Mouse (Mus musculus) limb, embryonic 10.5 days (tissue): Measurements from ENCODE around the gene Ston1. TPM values are rescaled to one million over a fixed set of nuclear protein-coding genes. Genes with fewer than 3 reads are reported as not detected.

Experiments
- DNase-seq: peaks from one replicate; pipeline ENCODE4 v3.0.0-alpha.2; 2017; ENCODE audit warnings: low spot score
- H3K27ac ChIP-seq: fragments of 300-500 bp; sonication (generic); 2 replicates; pipeline ENCODE4 v1.5.1; 2016; ENCODE audit warnings: mild to moderate bottlenecking
- H3K27me3 ChIP-seq: fragments of 300-500 bp; sonication (generic); 2 replicates; pipeline ENCODE4 v1.6.1; 2016; ENCODE audit warnings: low read depth, mild to moderate bottlenecking; ENCODE audit not compliant: poor library complexity, severe bottlenecking
- H3K36me3 ChIP-seq: fragments of 300-500 bp; sonication (generic); 2 replicates; pipeline ENCODE4 v1.6.1; 2016; ENCODE audit warnings: mild to moderate bottlenecking, moderate library complexity
- H3K4me1 ChIP-seq: fragments of 300-500 bp; sonication (generic); 2 replicates; pipeline ENCODE4 v1.6.1; 2016
- H3K4me3 ChIP-seq: fragments of 300-500 bp; sonication (generic); 2 replicates; pipeline ENCODE4 v1.5.1; 2016; ENCODE audit warnings: mild to moderate bottlenecking, moderate library complexity
- H3K9me3 ChIP-seq: fragments of 300-500 bp; sonication (generic); replicated peaks from 2 replicates; pipeline ENCODE4 v1.6.1; 2016; ENCODE audit warnings: mild to moderate bottlenecking
- WGBS: fragments of 180-500 bp; shearing (Covaris S2); methylation state at CpG from one replicate; pipeline ENCODE4 v1.1.7; 2016; 5-methylcytosine and 5-hydroxymethylcytosine counted together
- polyA plus RNA-seq: library from polyadenylated mRNA; unstranded; fragments of >200 nt; fragmentation: Nextera tagmentation; extraction: Ambion mirVana; gene quantifications from 2 replicates; pipeline ENCODE4 v1.2.1, GENCODE M21; 2016

The Ston1 gene
- polyA plus RNA-seq, 1 experiment from 2014 or later, result 3.0 TPM

- no peaks in the 10 kb centered on the region for H3K9me3 ChIP-seq
- no peaks in the 10 kb centered on the region for H3K27me3 ChIP-seq
- 41% methylated on average over 2 of the region's 2 CpGs for WGBS
- peak overlapping the region; percentile 25; the same call in 1 of the 2 replicates for H3K27ac ChIP-seq
- no peaks in the 10 kb centered on the region for H3K36me3 ChIP-seq
- DNase-seq, result no peak
- H3K4me3 ChIP-seq, result no peak overlapping the region
- peaks cover 33% of the 10 kb centered on the region for H3K4me1 ChIP-seq
Observed at GRCm38 (mm10) chr17:88669921-88670320, 72.4 kb downstream of the Ston1 start.

GRCm38 (mm10) chr17:88670800-88671199, 73.3 kb downstream of the Ston1 start:
- Histone ChIP-seq H3K4me1 (peaks cover 29% of the 10 kb centered on the region), H3K4me3 (no peak overlapping the region), H3K9me3 (no peaks in the 10 kb centered on the region), H3K27me3 (no peaks in the 10 kb centered on the region), H3K27ac (no peak overlapping the region), H3K36me3 (no peaks in the 10 kb centered on the region)
- 30% methylated on average over 4 of the region's 4 CpGs for WGBS
- no peak for DNase-seq

GRCm38 (mm10) chr17:88675310-88676309, 78.1 kb downstream of the Ston1 start:
- DNase-seq, result no peak
- WGBS, result 94% methylated on average over 23 of the region's 23 CpGs
- Histone ChIP-seq H3K27ac (no peak overlapping the region), H3K9me3 (no peaks in the 10 kb centered on the region), H3K36me3 (no peaks in the 10 kb centered on the region), H3K27me3 (no peaks in the 10 kb centered on the region), H3K4me1 (peaks cover 8% of the 10 kb centered on the region), H3K4me3 (no peak overlapping the region)

- H3K4me1 ChIP-seq, result no peaks in the 10 kb centered on the region
- no peak overlapping the region for H3K4me3 ChIP-seq
- no peak overlapping the region for H3K27ac ChIP-seq
- H3K36me3 ChIP-seq, result no peaks in the 10 kb centered on the region
- no peaks in the 10 kb centered on the region for H3K9me3 ChIP-seq
- 78% methylated on average over 11 of the region's 11 CpGs for WGBS
- no peaks in the 10 kb centered on the region for H3K27me3 ChIP-seq
- no peak for DNase-seq
Observed at GRCm38 (mm10) chr17:88688226-88688625, 90.7 kb downstream of the Ston1 start.

- H3K9me3 ChIP-seq, result no peaks in the 10 kb centered on the region
- no peak overlapping the region for H3K27ac ChIP-seq
- no peaks in the 10 kb centered on the region for H3K27me3 ChIP-seq
- H3K36me3 ChIP-seq, result no peaks in the 10 kb centered on the region
- no peak overlapping the region for H3K4me3 ChIP-seq
- DNase-seq, result no peak
- WGBS, result 65% methylated on average over 9 of the region's 9 CpGs
- peaks cover 10% of the 10 kb centered on the region; the same call in 1 of the 2 replicates for H3K4me1 ChIP-seq
Observed at GRCm38 (mm10) chr17:88696656-88697333, 99.3 kb downstream of the Ston1 start.

GRCm38 (mm10) chr17:88700901-88701300, 103.4 kb downstream of the Ston1 start:
- H3K36me3 ChIP-seq, result no peaks in the 10 kb centered on the region
- no peaks in the 10 kb centered on the region for H3K9me3 ChIP-seq
- DNase-seq, result no peak
- H3K4me3 ChIP-seq, result no peak overlapping the region
- H3K27ac ChIP-seq, result no peak overlapping the region
- H3K27me3 ChIP-seq, result no peaks in the 10 kb centered on the region
- H3K4me1 ChIP-seq, result peaks cover 6% of the 10 kb centered on the region; the same call in 1 of the 2 replicates

- WGBS, result 41% methylated on average over 6 of the region's 6 CpGs
- H3K4me1 ChIP-seq, result no peaks in the 10 kb centered on the region
Observed at GRCm38 (mm10) chr17:88702345-88702744, 104.9 kb downstream of the Ston1 start.

GRCm38 (mm10) chr17:88703112-88703511, 105.6 kb downstream of the Ston1 start:
- Histone ChIP-seq H3K9me3 (no peaks in the 10 kb centered on the region), H3K4me3 (no peak overlapping the region), H3K36me3 (no peaks in the 10 kb centered on the region), H3K4me1 (no peaks in the 10 kb centered on the region), H3K27me3 (no peaks in the 10 kb centered on the region), H3K27ac (no peak overlapping the region)
- 47% methylated on average over 4 of the region's 4 CpGs for WGBS
- DNase-seq, result no peak

More at GRCm38 (mm10) chr17:88702345-88702744, 104.9 kb downstream of the Ston1 start:
- Histone ChIP-seq H3K27me3 (no peaks in the 10 kb centered on the region), H3K27ac (no peak overlapping the region), H3K4me3 (no peak overlapping the region), H3K9me3 (no peaks in the 10 kb centered on the region), H3K36me3 (no peaks in the 10 kb centered on the region)
- no peak for DNase-seq

GRCm38 (mm10) chr17:88706231-88706649, 108.8 kb downstream of the Ston1 start:
- Histone ChIP-seq H3K9me3 (no peaks in the 10 kb centered on the region), H3K36me3 (no peaks in the 10 kb centered on the region), H3K27me3 (no peaks in the 10 kb centered on the region), H3K4me1 (no peaks in the 10 kb centered on the region), H3K4me3 (no peak overlapping the region), H3K27ac (no peak overlapping the region)
- WGBS, result 56% methylated on average over 8 of the region's 8 CpGs
- DNase-seq, result no peak

Other genes starting within 250 kb of the Ston1 start
- gene Foxn2, start 157.0 kb upstream of the Ston1 start, polyA plus RNA-seq, result 14.3 and 16.2 TPM in 2 replicates
- 14.2 and 15.9 TPM in 2 replicates for gene Ppp1r21, start 67.6 kb upstream of the Ston1 start, polyA plus RNA-seq
- gene Gtf2a1l, start 71.0 kb downstream of the Ston1 start, polyA plus RNA-seq, result 0.24 and 0.38 TPM in 2 replicates
- gene Lhcgr, start 194.3 kb downstream of the Ston1 start, polyA plus RNA-seq, result 0.38 TPM in 1 of 2 replicates, not detected in the other